Mouse (Mus musculus): ENCODE data around the gene Abhd14b. TPM values are rescaled to one million over a fixed set of nuclear protein-coding genes. Genes with fewer than 3 reads are reported as not detected.

The Abhd14b gene
- total RNA-seq (2021): 1 to 10 TPM; 6.6 to 6.8 TPM
- polyA plus RNA-seq (2012; rRNA removed): 27.8 and 34.8 TPM in 2 replicates
- long read RNA-seq, transcript Abhd14b-201 (4 exons, 1,745 nt): major isoform, 6 of 8 reads
- long read RNA-seq, partial matches to known transcripts: 1 of 8 reads
- long read RNA-seq, other reads (novel, unspliced or antisense): 0 of 8 reads

DNA sequence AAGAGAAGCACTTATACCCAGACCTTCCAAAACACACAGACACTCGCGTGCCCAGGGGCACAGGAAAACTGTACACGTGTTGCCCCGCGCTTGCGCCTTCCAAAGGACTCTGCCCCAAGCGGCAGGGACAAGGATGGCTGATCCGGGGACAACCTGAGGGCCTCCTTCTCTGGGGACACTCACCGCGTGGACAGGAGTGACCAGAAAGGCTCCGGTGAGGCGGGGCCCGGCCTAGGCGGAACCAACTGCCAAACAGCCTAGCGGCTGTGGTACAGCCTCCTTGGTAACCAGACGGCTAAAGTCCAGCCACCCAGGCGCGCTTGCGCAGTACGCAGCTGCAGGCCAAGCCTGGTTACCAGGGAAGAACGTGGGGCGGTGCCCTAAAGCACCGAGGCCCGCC is at the start of gene Abhd14b, which contains the start of gene Abhd14a:
Abhd14b (plus strand) TSS at position 112 of the 400 bp plus-strand sequence.
Abhd14a (minus strand) TSS at position 331 of the 400 bp plus-strand sequence.
- H3K27me3 ChIP-seq (ENCODE audit: control insufficient read depth, insufficient read depth, low read length): no peaks in the 10 kb centered on the region
- intact Hi-C loops (cut with DNase I): no loop called here
- peak within 1 kb of the TSS; percentile 80 for H3K4me3 ChIP-seq
- H3K9ac ChIP-seq (ENCODE audit: low read depth, low read length): peak within 1 kb of the TSS; percentile 64
- WGBS: under 1% methylated on average over 24 of the region's 24 CpGs
- peak within 1 kb of the TSS; percentile 95 for H3K27ac ChIP-seq
- H3K36me3 ChIP-seq (ENCODE audit: control insufficient read depth, insufficient read depth, low read length): no peaks in the 10 kb centered on the region
- peaks cover 10% of the 10 kb centered on the region for H3K4me1 ChIP-seq (ENCODE audit: control insufficient read depth, insufficient read depth, low read length)
- H3K79me2 ChIP-seq (replicated peaks; ENCODE audit: control insufficient read depth, insufficient read depth, low read length): no peaks in the 10 kb centered on the region
- DNase-seq: peak; percentile 94 to 97
- 0 out of 2 replicates have a peak, but pooled peaks have one; percentile 29 for TF ChIP-seq EP300 (IDR thresholded peaks at IDR 0.05; ENCODE audit: insufficient read depth, low read depth, low read length)
- TF ChIP-seq CTCF (IDR thresholded peaks at IDR 0.05): peak; percentile 73
- peak; percentile 64; the same call in 1 of the 2 replicates for TF ChIP-seq POLR2A (IDR thresholded peaks at IDR 0.05; ENCODE audit: insufficient read depth, low read depth, low read length)

GRCm38 (mm10) chr9:106397733-106398132 is 49.5 kb upstream of the Abhd14b start:
- H3K4me3 ChIP-seq: no peak overlapping the region
- WGBS: 33% methylated on average over 4 of the region's 4 CpGs
- H3K79me2 ChIP-seq (replicated peaks; ENCODE audit: control insufficient read depth, insufficient read depth, low read length): no peaks in the 10 kb centered on the region
- no peaks in the 10 kb centered on the region for H3K36me3 ChIP-seq (ENCODE audit: control insufficient read depth, insufficient read depth, low read length)
- TF ChIP-seq EP300 (IDR thresholded peaks at IDR 0.05; ENCODE audit: insufficient read depth, low read depth, low read length) (no peak), POLR2A (IDR thresholded peaks at IDR 0.05; ENCODE audit: insufficient read depth, low read depth, low read length) (no peak), CTCF (IDR thresholded peaks at IDR 0.05) (no peak)
- H3K9ac ChIP-seq (ENCODE audit: low read depth, low read length): no peak overlapping the region
- H3K27me3 ChIP-seq (ENCODE audit: control insufficient read depth, insufficient read depth, low read length): no peaks in the 10 kb centered on the region
- DNase-seq: no peak
- H3K27ac ChIP-seq: peak overlapping the region; percentile 56
- intact Hi-C loops (cut with DNase I): no loop called here
- peaks cover 24% of the 10 kb centered on the region for H3K4me1 ChIP-seq (ENCODE audit: control insufficient read depth, insufficient read depth, low read length)

GRCm38 (mm10) chr9:106398667-106399311 is 48.5 kb upstream of the Abhd14b start:
- no peak overlapping the region for H3K4me3 ChIP-seq
- WGBS: 64% methylated on average over 9 of the region's 9 CpGs
- intact Hi-C loops (cut with DNase I): no loop called here
- no peak overlapping the region for H3K27ac ChIP-seq
- H3K27me3 ChIP-seq (ENCODE audit: control insufficient read depth, insufficient read depth, low read length): no peaks in the 10 kb centered on the region
- H3K9ac ChIP-seq (ENCODE audit: low read depth, low read length): no peak overlapping the region
- H3K79me2 ChIP-seq (replicated peaks; ENCODE audit: control insufficient read depth, insufficient read depth, low read length): no peaks in the 10 kb centered on the region
- H3K4me1 ChIP-seq (ENCODE audit: control insufficient read depth, insufficient read depth, low read length): peaks cover 23% of the 10 kb centered on the region
- TF ChIP-seq CTCF (IDR thresholded peaks at IDR 0.05) (no peak), POLR2A (IDR thresholded peaks at IDR 0.05; ENCODE audit: insufficient read depth, low read depth, low read length) (no peak), EP300 (IDR thresholded peaks at IDR 0.05; ENCODE audit: insufficient read depth, low read depth, low read length) (no peak)
- no peaks in the 10 kb centered on the region for H3K36me3 ChIP-seq (ENCODE audit: control insufficient read depth, insufficient read depth, low read length)
- DNase-seq: no peak

GRCm38 (mm10) chr9:106399808-106400207 is 47.5 kb upstream of the Abhd14b start:
- Histone ChIP-seq H3K9ac (ENCODE audit: low read depth, low read length) (no peak overlapping the region), H3K79me2 (replicated peaks; ENCODE audit: control insufficient read depth, insufficient read depth, low read length) (no peaks in the 10 kb centered on the region), H3K4me3 (no peak overlapping the region), H3K4me1 (ENCODE audit: control insufficient read depth, insufficient read depth, low read length) (peaks cover 20% of the 10 kb centered on the region), H3K36me3 (ENCODE audit: control insufficient read depth, insufficient read depth, low read length) (no peaks in the 10 kb centered on the region), H3K27ac (no peak overlapping the region), H3K27me3 (ENCODE audit: control insufficient read depth, insufficient read depth, low read length) (no peaks in the 10 kb centered on the region)
- no peak for DNase-seq
- intact Hi-C loops (cut with DNase I): no loop called here
- 86% methylated on average over 3 of the region's 3 CpGs for WGBS
- no peak for TF ChIP-seq CTCF (IDR thresholded peaks at IDR 0.05)
- TF ChIP-seq EP300 (IDR thresholded peaks at IDR 0.05; ENCODE audit: insufficient read depth, low read depth, low read length): no peak
- no peak for TF ChIP-seq POLR2A (IDR thresholded peaks at IDR 0.05; ENCODE audit: insufficient read depth, low read depth, low read length)

DNA sequence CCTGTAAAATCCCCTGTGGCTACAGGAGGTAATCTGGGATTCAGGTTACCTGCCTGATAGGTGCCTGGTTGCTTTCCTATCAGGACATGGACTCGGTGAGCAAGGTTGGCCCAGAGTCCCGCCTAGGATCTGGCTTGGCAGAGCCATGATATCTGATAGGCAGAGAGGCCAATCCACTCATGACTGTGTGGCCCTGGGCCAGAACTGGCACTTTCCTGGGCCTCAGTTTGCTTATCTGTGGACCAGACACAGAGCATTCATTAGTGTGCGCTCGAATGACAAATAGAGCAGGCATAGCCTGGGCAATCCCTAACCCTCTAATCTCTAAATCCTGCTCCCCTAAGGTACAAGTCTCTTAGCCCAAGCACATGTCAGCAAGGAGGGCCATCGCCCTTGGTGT is 45.1 kb upstream of the Abhd14b start:
- DNase-seq: no peak
- Histone ChIP-seq H3K9ac (ENCODE audit: low read depth, low read length) (no peak overlapping the region), H3K27ac (no peak overlapping the region), H3K27me3 (ENCODE audit: control insufficient read depth, insufficient read depth, low read length) (no peaks in the 10 kb centered on the region), H3K4me3 (no peak overlapping the region), H3K79me2 (replicated peaks; ENCODE audit: control insufficient read depth, insufficient read depth, low read length) (no peaks in the 10 kb centered on the region), H3K36me3 (ENCODE audit: control insufficient read depth, insufficient read depth, low read length) (no peaks in the 10 kb centered on the region), H3K4me1 (ENCODE audit: control insufficient read depth, insufficient read depth, low read length) (peaks cover 32% of the 10 kb centered on the region)
- intact Hi-C loops (cut with DNase I): no loop called here
- no peak for TF ChIP-seq POLR2A (IDR thresholded peaks at IDR 0.05; ENCODE audit: insufficient read depth, low read depth, low read length)
- no peak for TF ChIP-seq EP300 (IDR thresholded peaks at IDR 0.05; ENCODE audit: insufficient read depth, low read depth, low read length)
- no peak for TF ChIP-seq CTCF (IDR thresholded peaks at IDR 0.05)
- 68% methylated on average over 5 of the region's 5 CpGs for WGBS

Data from heart, adult 2 months (tissue).